Mouse (Mus musculus) megakaryocyte, adult 5-6 weeks (primary cell): ENCODE measurements around the gene Agt. TPM values are rescaled to one million over a fixed set of nuclear protein-coding genes. Genes with fewer than 3 reads are reported as not detected.

ENCODE experiments used
- ATAC-seq: 2 replicates; pipeline ENCODE4 v1.8.0; 2016; ENCODE audit warnings: mild to moderate bottlenecking, inconsistent platforms; ENCODE audit not compliant: poor library complexity, severe bottlenecking
- total RNA-seq, 2 experiments: library from RNA; stranded (forward) in 1 of 2; stranded (reverse) in 1 of 2; fragments of 153-499, 151-499 nt in 1 of 2; fragments of 221-1000, 200-1000 nt in 1 of 2; gene quantifications; 2 replicates each; pipeline versions ENCODE4 v1.2.3 to v1.2.4; 2015 to 2017

Gene Agt
- total RNA-seq (2015) (0.27 TPM in 1 of 2 replicates, not detected in the other), total RNA-seq (2017) (0.11 and 0.94 TPM in 2 replicates)

GRCm38 (mm10) chr8:124569593-124569992 is at the start of gene Agt:
TSS of gene Agt (minus strand) at chr8:124569706.
- no peak for ATAC-seq

GRCm38 (mm10) chr8:124618252-124618651 is 48.7 kb upstream of the Agt start:
- peak; percentile 51 for ATAC-seq

GRCm38 (mm10) chr8:124617266-124617869 is 47.9 kb upstream of the Agt start:
- peak; percentile 85 for ATAC-seq

GRCm38 (mm10) chr8:124614325-124614724 is 44.8 kb upstream of the Agt start:
- ATAC-seq, result no peak

GRCm38 (mm10) chr8:124608972-124609353 is 39.5 kb upstream of the Agt start:
- no peak for ATAC-seq

GRCm38 (mm10) chr8:124608239-124608971 is 38.9 kb upstream of the Agt start:
- ATAC-seq, result peak; percentile 45; the same call in 1 of the 2 replicates

- no peak for ATAC-seq
Observed at GRCm38 (mm10) chr8:124604066-124604465, 34.6 kb upstream of the Agt start.

- ATAC-seq, result no peak
Observed at GRCm38 (mm10) chr8:124589393-124589792, 19.9 kb upstream of the Agt start.

GRCm38 (mm10) chr8:124586556-124586955 is 17.1 kb upstream of the Agt start:
- no peak for ATAC-seq

GRCm38 (mm10) chr8:124585718-124586425 is 16.4 kb upstream of the Agt start:
- ATAC-seq, result no peak

GRCm38 (mm10) chr8:124576751-124577150 is 7.2 kb upstream of the Agt start:
- no peak for ATAC-seq

GRCm38 (mm10) chr8:124575811-124576210 is 6.3 kb upstream of the Agt start, which contains the start of gene Capn9:
TSS of gene Capn9 (plus strand) at chr8:124576111.
- ATAC-seq, result no peak

- ATAC-seq, result peak; percentile 87
Observed at GRCm38 (mm10) chr8:124573552-124574340, 4.2 kb upstream of the Agt start.

GRCm38 (mm10) chr8:124572430-124572775 is 2.9 kb upstream of the Agt start:
- ATAC-seq, result no peak

- no peak for ATAC-seq
Observed at GRCm38 (mm10) chr8:124571732-124572429, 2.4 kb upstream of the Agt start.

- ATAC-seq, result no peak
Observed at GRCm38 (mm10) chr8:124569100-124569499, 406 bp downstream of the Agt start.

GRCm38 (mm10) chr8:124567584-124567983 is 1.9 kb downstream of the Agt start:
- no peak for ATAC-seq

- no peak for ATAC-seq
Observed at GRCm38 (mm10) chr8:124567126-124567525, 2.4 kb downstream of the Agt start.

GRCm38 (mm10) chr8:124557476-124557875 is 12.0 kb downstream of the Agt start:
- no peak for ATAC-seq

GRCm38 (mm10) chr8:124556658-124557057 is 12.8 kb downstream of the Agt start:
- ATAC-seq, result no peak
